Mouse (Mus musculus): Measurements from ENCODE around the gene Lrrc26. TPM values are rescaled to one million over a fixed set of nuclear protein-coding genes. Genes with fewer than 3 reads are reported as not detected.
"Not testable (repeated sequence)": the region's sequence is repeated elsewhere in the genome, so short reads cannot be mapped to it uniquely, and the experiment has no call there.

Gene Lrrc26
- 0.22 TPM in 2 replicates for polyA plus RNA-seq (2015; fragmentation: Nextera tagmentation; extraction: Ambion mirVana)

- peaks cover 18% of the 10 kb centered on the region for H3K36me3 ChIP-seq
- no peaks in the 10 kb centered on the region for H3K9me3 ChIP-seq
- no peak within 1 kb of the TSS for H3K9ac ChIP-seq
- H3K4me2 ChIP-seq, result peak within 1 kb of the TSS; percentile 60
- H3K27ac ChIP-seq, result no peak within 1 kb of the TSS
- WGBS, result 9% methylated on average over 11 of the region's 11 CpGs
- peaks cover 43% of the 10 kb centered on the region for H3K4me1 ChIP-seq
- peak within 1 kb of the TSS; percentile 29 for H3K4me3 ChIP-seq
- H3K27me3 ChIP-seq, result peaks cover 75% of the 10 kb centered on the region
- ATAC-seq (ENCODE audit: insufficient number of reproducible peaks, insufficient read depth, low FRiP score, low TSS enrichment, low read depth), result no peak
Observed at GRCm38 (mm10) chr2:25289651-25290050, at the start of gene Lrrc26. Gene Lrrc26, plus strand, starts transcription at chr2:25289915.

- peak overlapping the region; percentile 93 for H3K4me2 ChIP-seq
- no peaks in the 10 kb centered on the region for H3K9me3 ChIP-seq
- H3K9ac ChIP-seq, result peak overlapping the region; percentile 71
- H3K27ac ChIP-seq, result peak overlapping the region; percentile 71; the same call in 1 of the 2 replicates
- peaks cover 45% of the 10 kb centered on the region for H3K27me3 ChIP-seq
- peaks cover 28% of the 10 kb centered on the region for H3K4me1 ChIP-seq
- 50% methylated on average over 8 of the region's 8 CpGs for WGBS
- H3K4me3 ChIP-seq, result peak overlapping the region; percentile 57
- no peaks in the 10 kb centered on the region for H3K36me3 ChIP-seq
- ATAC-seq (ENCODE audit: insufficient number of reproducible peaks, insufficient read depth, low FRiP score, low TSS enrichment, low read depth), result no peak
Observed at GRCm38 (mm10) chr2:25240310-25240709, 49.4 kb upstream of the Lrrc26 start.

GRCm38 (mm10) chr2:25240723-25241437, 48.8 kb upstream of the Lrrc26 start:
- Histone ChIP-seq H3K4me2 (peak overlapping the region; percentile 93), H3K27me3 (peaks cover 44% of the 10 kb centered on the region), H3K4me1 (peaks cover 28% of the 10 kb centered on the region), H3K9ac (peak overlapping the region; percentile 71), H3K36me3 (peaks cover 5% of the 10 kb centered on the region; the same call in 1 of the 2 replicates), H3K4me3 (peak overlapping the region; percentile 57), H3K9me3 (no peaks in the 10 kb centered on the region), H3K27ac (peak overlapping the region; percentile 71; the same call in 1 of the 2 replicates)
- WGBS, result 1% methylated on average over 29 of the region's 29 CpGs
- peak; percentile 75 for ATAC-seq (ENCODE audit: insufficient number of reproducible peaks, insufficient read depth, low FRiP score, low TSS enrichment, low read depth)

GRCm38 (mm10) chr2:25241438-25241775, 48.3 kb upstream of the Lrrc26 start:
- Histone ChIP-seq H3K9me3 (no peaks in the 10 kb centered on the region), H3K9ac (peak overlapping the region; percentile 71; the same call in 1 of the 2 replicates), H3K4me3 (peak overlapping the region; percentile 57), H3K4me1 (peaks cover 28% of the 10 kb centered on the region), H3K27me3 (peaks cover 39% of the 10 kb centered on the region), H3K4me2 (peak overlapping the region; percentile 93), H3K27ac (0 out of 2 replicates have a peak overlapping the region, but pooled peaks have one; percentile 71), H3K36me3 (peaks cover 10% of the 10 kb centered on the region)
- 11% methylated on average over 6 of the region's 6 CpGs for WGBS
- ATAC-seq (ENCODE audit: insufficient number of reproducible peaks, insufficient read depth, low FRiP score, low TSS enrichment, low read depth), result no peak

GRCm38 (mm10) chr2:25242101-25242506, 47.6 kb upstream of the Lrrc26 start, which contains the start of the genes Rnf208 and Cysrt1:
Gene Rnf208, plus strand, starts transcription at chr2:25242255.
Gene Cysrt1, minus strand, starts transcription at chr2:25242452.
- H3K9ac ChIP-seq, result peak within 1 kb of the TSS; percentile 71
- peak within 1 kb of the TSS; percentile 57 for H3K4me3 ChIP-seq
- H3K27me3 ChIP-seq, result peaks cover 38% of the 10 kb centered on the region
- peak within 1 kb of the TSS; percentile 93 for H3K4me2 ChIP-seq
- peaks cover 14% of the 10 kb centered on the region for H3K36me3 ChIP-seq
- 0 out of 2 replicates have a peak within 1 kb of the TSS, but pooled peaks have one; percentile 71 for H3K27ac ChIP-seq
- no peak for ATAC-seq (ENCODE audit: insufficient number of reproducible peaks, insufficient read depth, low FRiP score, low TSS enrichment, low read depth)
- peaks cover 28% of the 10 kb centered on the region for H3K4me1 ChIP-seq
- H3K9me3 ChIP-seq, result no peaks in the 10 kb centered on the region
- WGBS, result under 1% methylated on average over 59 of the region's 59 CpGs

GRCm38 (mm10) chr2:25243342-25243741, 46.4 kb upstream of the Lrrc26 start:
- Histone ChIP-seq H3K4me3 (no peak overlapping the region), H3K27me3 (peaks cover 34% of the 10 kb centered on the region), H3K36me3 (peaks cover 26% of the 10 kb centered on the region), H3K27ac (no peak overlapping the region), H3K9ac (no peak overlapping the region), H3K9me3 (no peaks in the 10 kb centered on the region), H3K4me2 (peak overlapping the region; percentile 93), H3K4me1 (peaks cover 28% of the 10 kb centered on the region)
- 80% methylated on average over 8 of the region's 8 CpGs for WGBS
- no peak for ATAC-seq (ENCODE audit: insufficient number of reproducible peaks, insufficient read depth, low FRiP score, low TSS enrichment, low read depth)

GRCm38 (mm10) chr2:25244144-25244543, 45.6 kb upstream of the Lrrc26 start:
- H3K4me2 ChIP-seq, result no peak overlapping the region
- no peak for ATAC-seq (ENCODE audit: insufficient number of reproducible peaks, insufficient read depth, low FRiP score, low TSS enrichment, low read depth)
- no peak overlapping the region for H3K4me3 ChIP-seq
- H3K4me1 ChIP-seq, result peaks cover 28% of the 10 kb centered on the region
- H3K9ac ChIP-seq, result no peak overlapping the region
- H3K27me3 ChIP-seq, result peaks cover 34% of the 10 kb centered on the region
- no peaks in the 10 kb centered on the region for H3K9me3 ChIP-seq
- 87% methylated on average over 4 of the region's 4 CpGs for WGBS
- no peak overlapping the region for H3K27ac ChIP-seq
- peaks cover 35% of the 10 kb centered on the region for H3K36me3 ChIP-seq

- peaks cover 57% of the 10 kb centered on the region for H3K36me3 ChIP-seq
- H3K27ac ChIP-seq, result no peak within 1 kb of the TSS
- H3K9me3 ChIP-seq, result no peaks in the 10 kb centered on the region
- whole genome bisulfite sequencing, result 86% methylated on average over 10 of the region's 10 CpGs
- ATAC-seq (ENCODE audit: insufficient number of reproducible peaks, insufficient read depth, low FRiP score, low TSS enrichment, low read depth), result no peak
- peaks cover 28% of the 10 kb centered on the region for H3K27me3 ChIP-seq
- no peak within 1 kb of the TSS for H3K4me2 ChIP-seq
- peaks cover 12% of the 10 kb centered on the region for H3K4me1 ChIP-seq
- no peak within 1 kb of the TSS for H3K9ac ChIP-seq
- no peak within 1 kb of the TSS for H3K4me3 ChIP-seq
Observed at GRCm38 (mm10) chr2:25246183-25247072, 43.3 kb upstream of the Lrrc26 start, which contains the start of gene AL732309.1. Gene AL732309.1, minus strand, starts transcription at chr2:25246863.

- WGBS, result 79% methylated on average over 1 of the region's 1 CpGs
- no peaks in the 10 kb centered on the region for H3K27me3 ChIP-seq
- H3K36me3 ChIP-seq, result peaks cover 56% of the 10 kb centered on the region
- no peak overlapping the region for H3K4me3 ChIP-seq
- ATAC-seq (ENCODE audit: insufficient number of reproducible peaks, insufficient read depth, low FRiP score, low TSS enrichment, low read depth), result no peak
- H3K4me2 ChIP-seq, result no peak overlapping the region
- no peaks in the 10 kb centered on the region for H3K9me3 ChIP-seq
- no peak overlapping the region for H3K27ac ChIP-seq
- H3K9ac ChIP-seq, result no peak overlapping the region
- H3K4me1 ChIP-seq, result peaks cover 17% of the 10 kb centered on the region
Observed at GRCm38 (mm10) chr2:25252331-25252730, 37.4 kb upstream of the Lrrc26 start.

- peak within 1 kb of the TSS; percentile 88 for H3K9ac ChIP-seq
- H3K27ac ChIP-seq, result peak within 1 kb of the TSS; percentile 78
- H3K9me3 ChIP-seq, result no peaks in the 10 kb centered on the region
- H3K4me1 ChIP-seq, result peaks cover 17% of the 10 kb centered on the region
- H3K27me3 ChIP-seq, result no peaks in the 10 kb centered on the region
- peak within 1 kb of the TSS; percentile 99 for H3K4me3 ChIP-seq
- peaks cover 26% of the 10 kb centered on the region for H3K36me3 ChIP-seq
- peak; percentile 76 for ATAC-seq (ENCODE audit: insufficient number of reproducible peaks, insufficient read depth, low FRiP score, low TSS enrichment, low read depth)
- under 1% methylated on average over 39 of the region's 39 CpGs for WGBS
- H3K4me2 ChIP-seq, result peak within 1 kb of the TSS; percentile 97
Observed at GRCm38 (mm10) chr2:25255284-25255779, 34.4 kb upstream of the Lrrc26 start, which contains the start of gene Tmem203. Gene Tmem203, plus strand, starts transcription at chr2:25255439.

- not testable (repeated sequence) for H3K9me3 ChIP-seq; H3K27me3 ChIP-seq; ATAC-seq (ENCODE audit: insufficient number of reproducible peaks, insufficient read depth, low FRiP score, low TSS enrichment, low read depth); H3K27ac ChIP-seq
- WGBS, result 58% methylated on average over 12 of the region's 12 CpGs
- Histone ChIP-seq H3K36me3 (peaks cover 14% of the 10 kb centered on the region), H3K4me3 (peak overlapping the region; percentile 99), H3K9ac (peak overlapping the region; percentile 88), H3K4me2 (peak overlapping the region; percentile 97), H3K4me1 (peaks cover 17% of the 10 kb centered on the region)
Observed at GRCm38 (mm10) chr2:25256443-25257109, 33.1 kb upstream of the Lrrc26 start.
